Mouse (Mus musculus) kidney, embryonic 14.5 days (tissue): Measurements from ENCODE around the gene Psme1. TPM values are rescaled to one million over a fixed set of nuclear protein-coding genes. Genes with fewer than 3 reads are reported as not detected.

Source experiments
- ATAC-seq: fragments of 200-750 bp; cut with Nextera tagmentation; 2 replicates; pipeline ENCODE4 v1.8.0; 2017; ENCODE audit warnings: moderate number of reproducible peaks, mild to moderate bottlenecking, moderate TSS enrichment, moderate library complexity; ENCODE audit not compliant: low FRiP score, low TSS enrichment
- H3K27ac ChIP-seq: fragments of 300-500 bp; sonication (generic); 2 replicates; pipeline ENCODE4 v1.5.1; 2014; ENCODE audit warnings: low read depth, mild to moderate bottlenecking, low read length, moderate library complexity, mixed read lengths
- H3K27me3 ChIP-seq: fragments of 300-500 bp; sonication (generic); 2 replicates; pipeline ENCODE4 v1.6.1; 2014; ENCODE audit warnings: mild to moderate bottlenecking, low read length; ENCODE audit not compliant: control insufficient read depth, insufficient read depth
- H3K36me3 ChIP-seq: fragments of 300-500 bp; sonication (generic); 2 replicates; pipeline ENCODE4 v1.6.1; 2014; ENCODE audit warnings: low read length, mixed read lengths; ENCODE audit not compliant: control insufficient read depth, insufficient read depth
- H3K4me1 ChIP-seq: fragments of 300-500 bp; sonication (generic); 2 replicates; pipeline ENCODE4 v1.6.1; 2014; ENCODE audit warnings: low read length, mixed read lengths; ENCODE audit not compliant: control insufficient read depth, insufficient read depth
- H3K4me2 ChIP-seq: fragments of 300-500 bp; sonication (generic); replicated peaks from 2 replicates; pipeline ENCODE4 v1.6.1; 2014; ENCODE audit warnings: low read depth, mild to moderate bottlenecking, low read length
- H3K4me3 ChIP-seq: fragments of 300-500 bp; sonication (generic); 2 replicates; pipeline ENCODE4 v1.5.1; 2014; ENCODE audit warnings: mild to moderate bottlenecking, low read length
- H3K9ac ChIP-seq: fragments of 300-500 bp; sonication (generic); 2 replicates; pipeline ENCODE4 v1.6.1; 2014; ENCODE audit warnings: low read depth, mild to moderate bottlenecking, low read length, moderate library complexity
- H3K9me3 ChIP-seq: fragments of 300-500 bp; sonication (generic); 2 replicates; pipeline ENCODE4 v1.6.1; 2016; ENCODE audit warnings: low read length; ENCODE audit not compliant: control insufficient read depth
- WGBS: fragments of 180-500 bp; shearing (Covaris S2); extraction: QIAGEN DNeasy Blood & Tissue Kit; methylation state at CpG from one replicate; pipeline ENCODE4 v1.1.7; 2014; 5-methylcytosine and 5-hydroxymethylcytosine counted together
- polyA plus RNA-seq: library from polyadenylated mRNA; unstranded; fragments of >200 nt; fragmentation: Nextera tagmentation; extraction: Ambion mirVana; gene quantifications from 2 replicates; pipeline ENCODE4 v1.2.1, GENCODE M21; 2014

Psme1 gene
- polyA plus RNA-seq, 1 experiment from 2014 or later, result 142 TPM

DNA sequence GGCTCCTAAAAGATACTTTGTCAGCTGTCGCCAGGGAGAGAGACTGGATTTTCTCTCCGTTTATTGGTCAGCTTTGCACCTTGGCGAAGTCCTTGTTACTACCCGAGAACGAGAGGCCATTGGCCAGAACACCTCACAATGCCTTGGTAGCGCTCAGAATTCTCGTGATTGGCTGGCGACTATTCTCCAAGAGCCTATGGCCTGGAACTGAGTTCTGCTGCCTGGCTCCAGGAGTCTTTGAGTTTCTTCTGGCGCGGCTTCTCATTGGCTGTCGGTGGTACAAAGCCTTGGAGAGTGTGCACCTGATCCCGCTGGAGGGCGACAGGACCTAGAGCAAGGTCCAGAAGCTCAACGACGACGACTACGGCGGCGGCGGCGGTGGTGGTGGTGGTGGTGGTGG is 39.9 kb downstream of the Psme1 start, which contains the start of gene Rec8:
TSS of gene Rec8 (plus strand) at position 216 of the 400 bp plus-strand sequence.
- Histone ChIP-seq H3K4me3 (peak within 1 kb of the TSS; percentile 37), H3K27me3 (no peaks in the 10 kb centered on the region), H3K4me2 (peak within 1 kb of the TSS; percentile 48), H3K36me3 (no peaks in the 10 kb centered on the region), H3K9me3 (no peaks in the 10 kb centered on the region), H3K27ac (no peak within 1 kb of the TSS), H3K4me1 (no peaks in the 10 kb centered on the region), H3K9ac (peak within 1 kb of the TSS; percentile 44; the same call in 1 of the 2 replicates)
- WGBS, result 18% methylated on average over 21 of the region's 21 CpGs
- peak; percentile 88 for ATAC-seq

- ATAC-seq, result 0 out of 2 replicates have a peak, but pooled peaks have one; percentile 20
- 48% methylated on average over 22 of the region's 22 CpGs for WGBS
- Histone ChIP-seq H3K9me3 (no peaks in the 10 kb centered on the region), H3K36me3 (no peaks in the 10 kb centered on the region), H3K9ac (peak overlapping the region; percentile 44; the same call in 1 of the 2 replicates), H3K4me3 (peak overlapping the region; percentile 37), H3K4me1 (no peaks in the 10 kb centered on the region), H3K27ac (no peak overlapping the region), H3K27me3 (no peaks in the 10 kb centered on the region), H3K4me2 (peak overlapping the region; percentile 48)
These were observed 40.7 kb downstream of the Psme1 start for GRCm38 (mm10) chr14:55618486-55619195.

DNA sequence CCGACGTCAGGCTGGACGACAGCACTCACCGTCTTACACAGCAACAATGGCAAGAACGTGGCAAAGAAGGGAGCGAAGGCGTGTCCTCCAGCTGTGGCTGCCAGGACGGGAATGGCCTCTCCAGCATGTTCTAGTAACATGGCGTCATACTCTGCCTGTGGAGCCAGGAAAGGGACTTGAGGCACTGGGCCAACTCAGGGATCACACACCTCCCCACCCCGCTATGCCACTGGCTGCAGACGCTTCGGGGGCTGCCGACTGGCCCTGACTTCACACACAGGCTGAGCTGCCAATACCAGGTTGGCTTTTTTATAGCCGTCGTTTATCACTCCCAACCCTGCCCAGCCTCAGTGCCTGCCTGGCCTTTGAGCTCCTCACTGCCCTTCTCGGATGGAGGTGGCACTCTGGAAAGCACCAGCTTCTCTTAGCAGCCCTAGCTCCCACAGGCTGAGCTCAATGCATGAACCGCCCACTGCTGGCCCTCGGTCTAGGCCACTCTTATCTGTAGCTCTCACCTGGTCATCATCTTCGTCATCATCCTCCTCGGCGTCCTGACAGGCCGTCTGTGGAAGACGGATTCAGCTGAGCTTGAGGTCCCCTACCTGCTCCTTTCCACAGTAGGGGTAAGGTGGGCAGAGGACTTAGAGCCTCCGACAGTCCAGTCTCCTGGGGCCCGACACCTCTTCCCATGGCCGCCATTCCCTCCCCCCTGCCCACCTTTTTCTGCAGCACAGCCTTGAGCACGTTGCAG is 50.3 kb downstream of the Psme1 start:
- no peaks in the 10 kb centered on the region for H3K27me3 ChIP-seq
- H3K27ac ChIP-seq, result no peak overlapping the region
- peaks cover 95% of the 10 kb centered on the region for H3K36me3 ChIP-seq
- no peak overlapping the region for H3K4me2 ChIP-seq
- no peak overlapping the region for H3K9ac ChIP-seq
- no peak for ATAC-seq
- H3K9me3 ChIP-seq, result no peaks in the 10 kb centered on the region
- 77% methylated on average over 27 of the region's 27 CpGs for WGBS
- no peaks in the 10 kb centered on the region for H3K4me1 ChIP-seq
- no peak overlapping the region for H3K4me3 ChIP-seq

DNA sequence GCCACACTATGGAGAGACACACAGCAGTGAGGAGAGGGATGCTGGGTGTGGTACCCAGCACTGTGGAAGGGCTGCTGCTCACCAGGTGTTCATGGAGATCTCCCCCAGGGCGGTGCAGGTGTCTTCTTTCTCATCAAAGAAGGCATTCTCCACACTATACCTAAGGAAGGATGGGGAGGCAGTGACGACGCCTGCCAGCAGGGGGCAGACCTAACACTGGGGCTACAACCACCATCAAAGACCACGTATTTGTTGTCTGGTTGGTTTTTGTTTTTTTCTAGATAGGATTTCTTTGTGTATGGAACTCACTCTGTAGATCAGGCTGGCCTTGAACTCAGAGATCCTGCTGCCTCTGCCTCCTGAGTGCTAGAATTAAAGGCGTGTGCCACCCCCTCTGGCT is 51.4 kb downstream of the Psme1 start:
- Histone ChIP-seq H3K4me1 (no peaks in the 10 kb centered on the region; the same call in 1 of the 2 replicates), H3K27me3 (no peaks in the 10 kb centered on the region), H3K9me3 (no peaks in the 10 kb centered on the region), H3K4me2 (no peak overlapping the region), H3K27ac (no peak overlapping the region), H3K36me3 (peaks cover 99% of the 10 kb centered on the region), H3K9ac (no peak overlapping the region), H3K4me3 (no peak overlapping the region)
- WGBS, result 66% methylated on average over 5 of the region's 5 CpGs
- no peak for ATAC-seq

Other genes starting within 250 kb of the Psme1 start
- gene Dhrs4, start 99.4 kb upstream of the Psme1 start, polyA plus RNA-seq, result 60.2 and 96.4 TPM in 2 replicates
- 3.0 and 3.8 TPM in 2 replicates for gene Carmil3, start 87.5 kb upstream of the Psme1 start, polyA plus RNA-seq
- 0.18 TPM in 1 of 2 replicates, not detected in the other for gene Cpne6, start 67.7 kb upstream of the Psme1 start, polyA plus RNA-seq
- not detected in 2 replicates for gene Nrl, start 53.1 kb upstream of the Psme1 start, polyA plus RNA-seq
- 25.0 and 37.1 TPM in 2 replicates for gene Pck2, start 37.9 kb upstream of the Psme1 start, polyA plus RNA-seq
- 62.9 and 90.2 TPM in 2 replicates for gene Dcaf11, start 18.1 kb upstream of the Psme1 start, polyA plus RNA-seq
- gene A730061H03Rik, start 17.7 kb upstream of the Psme1 start, polyA plus RNA-seq, result 0.66 and 1.5 TPM in 2 replicates
- gene Fitm1, start 2.5 kb upstream of the Psme1 start, polyA plus RNA-seq, result 0.96 and 1.0 TPM in 2 replicates
- gene Emc9, start 7.2 kb downstream of the Psme1 start, polyA plus RNA-seq, result 5.6 and 7.5 TPM in 2 replicates
- gene Psme2, start 13.0 kb downstream of the Psme1 start, polyA plus RNA-seq, result 224 and 286 TPM in 2 replicates
- 12.4 and 17.7 TPM in 2 replicates for gene Rnf31, start 13.6 kb downstream of the Psme1 start, polyA plus RNA-seq
- 9.7 and 11.6 TPM in 2 replicates for gene Irf9, start 25.4 kb downstream of the Psme1 start, polyA plus RNA-seq
- 17.5 and 25.1 TPM in 2 replicates for gene Rec8, start 39.9 kb downstream of the Psme1 start, polyA plus RNA-seq
- 101 and 119 TPM in 2 replicates for gene Ipo4, start 57.8 kb downstream of the Psme1 start, polyA plus RNA-seq
- 3.4 TPM in 2 replicates for gene Gm49378, start 59.8 kb downstream of the Psme1 start, polyA plus RNA-seq
- gene Tm9sf1, start 65.7 kb downstream of the Psme1 start, polyA plus RNA-seq, result 76.3 and 117 TPM in 2 replicates
- gene Tssk4, start 72.1 kb downstream of the Psme1 start, polyA plus RNA-seq, result 0.72 and 0.77 TPM in 2 replicates
- gene Mdp1, start 82.4 kb downstream of the Psme1 start, polyA plus RNA-seq, result 52.0 and 52.7 TPM in 2 replicates
- 58.4 and 62.9 TPM in 2 replicates for gene Gmpr2, start 93.8 kb downstream of the Psme1 start, polyA plus RNA-seq
- gene Nedd8, start 94.0 kb downstream of the Psme1 start, polyA plus RNA-seq, result 586 and 744 TPM in 2 replicates
- 40.3 and 50.1 TPM in 2 replicates for gene Tinf2, start 103.7 kb downstream of the Psme1 start, polyA plus RNA-seq
- gene Tgm1, start 135.8 kb downstream of the Psme1 start, polyA plus RNA-seq, result 0.67 and 1.2 TPM in 2 replicates
- gene Rabggta, start 144.1 kb downstream of the Psme1 start, polyA plus RNA-seq, result 27.8 and 29.3 TPM in 2 replicates
- gene Dhrs1, start 167.6 kb downstream of the Psme1 start, polyA plus RNA-seq, result 75.2 and 82.3 TPM in 2 replicates
- gene Nop9, start 167.6 kb downstream of the Psme1 start, polyA plus RNA-seq, result 43.3 and 44.0 TPM in 2 replicates
- gene Cideb, start 180.3 kb downstream of the Psme1 start, polyA plus RNA-seq, result 2.9 and 3.6 TPM in 2 replicates
- 0.08 and 0.39 TPM in 2 replicates for gene Ltb4r2, start 183.3 kb downstream of the Psme1 start, polyA plus RNA-seq
- 0.23 TPM in 1 of 2 replicates, not detected in the other for gene Ltb4r1, start 187.8 kb downstream of the Psme1 start, polyA plus RNA-seq
- 7.8 and 10.4 TPM in 2 replicates for gene Adcy4, start 206.0 kb downstream of the Psme1 start, polyA plus RNA-seq
- 38.1 and 43.3 TPM in 2 replicates for gene Ripk3, start 210.7 kb downstream of the Psme1 start, polyA plus RNA-seq
- 26.3 and 33.8 TPM in 2 replicates for gene Nfatc4, start 245.0 kb downstream of the Psme1 start, polyA plus RNA-seq